Mouse (Mus musculus): Measurements from ENCODE around the gene Kcnh1.

DNA sequence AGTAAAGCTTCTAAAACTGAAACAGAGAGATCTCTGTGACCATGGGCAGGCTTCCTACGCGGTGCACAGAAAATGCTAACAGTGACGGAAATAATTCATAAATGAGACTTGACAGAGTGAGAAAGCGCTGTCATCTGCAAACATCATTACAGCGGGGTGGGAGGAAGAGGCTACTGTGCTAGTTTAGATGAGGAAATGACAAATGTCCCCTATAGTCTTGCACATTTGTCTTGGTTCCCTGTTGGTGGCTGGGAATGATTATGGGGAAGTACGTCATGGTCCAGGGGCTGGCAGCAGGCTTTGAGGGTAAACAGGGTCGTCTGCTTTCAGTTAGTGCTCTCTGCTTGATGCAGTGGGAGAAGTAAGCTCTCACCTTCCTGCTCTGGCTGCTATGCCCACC is 346.6 kb downstream of the Kcnh1 start:
- TF ChIP-seq GATA1 (IDR thresholded peaks at IDR 0.05; ENCODE audit: low read length) (no peak), TAL1 (IDR thresholded peaks at IDR 0.05; ENCODE audit: low read length) (no peak)
